Mouse (Mus musculus) retina, postnatal 1 day (tissue): Measurements from ENCODE around the gene Dhx9.
"Not testable (repeated sequence)": the region's sequence is repeated elsewhere in the genome, so short reads cannot be mapped to it uniquely, and the experiment has no call there.

ENCODE experiments used
- DNase-seq: peaks from one replicate; pipeline ENCODE4 v3.0.0-alpha.2; 2012

The Dhx9 gene

DNA sequence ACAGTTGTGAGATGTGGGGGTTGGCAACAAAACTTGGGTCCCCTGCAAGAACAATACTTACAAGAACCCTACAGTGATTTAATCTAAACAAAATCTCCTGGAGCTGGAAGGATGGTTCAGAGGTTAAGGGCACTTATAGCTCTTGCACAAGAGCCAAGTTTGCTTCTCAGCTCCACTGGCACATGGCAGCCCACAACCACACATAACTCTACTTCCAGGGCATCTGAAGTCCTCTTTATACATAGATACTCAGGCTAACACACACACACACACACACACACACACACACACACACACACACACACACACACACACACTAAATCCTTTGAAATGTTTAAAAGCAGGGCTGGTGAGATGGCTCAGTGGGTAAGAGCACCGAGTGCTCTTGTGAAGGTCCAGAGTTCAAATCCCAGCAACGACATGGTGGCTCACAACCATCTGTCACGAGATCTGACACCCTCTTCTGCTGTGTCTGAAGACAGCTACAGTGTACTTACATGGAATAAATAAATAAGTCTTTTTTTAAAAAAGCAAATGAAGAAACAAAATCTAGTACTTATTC, 71.1 kb downstream of the Dhx9 start:
- DNase-seq: not testable (repeated sequence)

DNA sequence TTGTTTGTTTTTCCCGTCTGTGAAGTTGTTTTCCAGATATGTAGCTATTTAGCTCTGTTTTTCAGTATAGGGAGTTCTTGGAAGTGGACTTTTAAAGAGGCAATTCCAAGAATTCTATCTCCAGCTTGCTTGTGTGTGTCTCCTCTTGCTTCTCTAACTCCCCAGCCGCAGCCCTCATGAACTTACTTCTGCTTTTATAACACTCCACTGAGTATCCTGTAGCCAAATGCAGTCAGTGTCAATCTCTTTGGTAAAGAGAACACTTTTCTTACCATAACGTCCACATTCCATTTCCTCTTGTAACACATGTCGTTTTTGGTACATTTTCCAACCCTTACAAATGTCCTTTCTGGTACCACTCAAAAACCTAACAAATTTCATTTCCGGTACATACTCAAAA, 71.7 kb downstream of the Dhx9 start:
- DNase-seq: not testable (repeated sequence)

DNA sequence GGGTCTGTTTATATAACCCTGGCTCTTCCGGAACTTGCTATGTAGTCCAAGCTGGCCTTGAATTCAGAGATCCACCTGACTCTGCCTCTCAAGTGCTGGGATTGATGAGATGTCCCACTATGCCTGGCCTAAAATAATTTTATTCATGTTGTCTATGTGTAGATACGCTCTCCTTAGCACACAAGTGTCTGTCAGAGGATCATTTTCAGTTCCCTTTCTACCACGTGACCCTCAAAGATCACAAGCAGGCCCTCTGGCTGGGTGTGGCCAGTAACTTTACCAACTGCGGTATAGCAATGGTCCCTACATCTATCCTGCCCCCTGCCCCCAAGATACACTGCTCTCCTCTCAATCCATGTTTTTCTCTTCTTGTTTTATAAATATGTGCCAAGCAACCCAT, 72.5 kb downstream of the Dhx9 start:
- no peak for DNase-seq

DNA sequence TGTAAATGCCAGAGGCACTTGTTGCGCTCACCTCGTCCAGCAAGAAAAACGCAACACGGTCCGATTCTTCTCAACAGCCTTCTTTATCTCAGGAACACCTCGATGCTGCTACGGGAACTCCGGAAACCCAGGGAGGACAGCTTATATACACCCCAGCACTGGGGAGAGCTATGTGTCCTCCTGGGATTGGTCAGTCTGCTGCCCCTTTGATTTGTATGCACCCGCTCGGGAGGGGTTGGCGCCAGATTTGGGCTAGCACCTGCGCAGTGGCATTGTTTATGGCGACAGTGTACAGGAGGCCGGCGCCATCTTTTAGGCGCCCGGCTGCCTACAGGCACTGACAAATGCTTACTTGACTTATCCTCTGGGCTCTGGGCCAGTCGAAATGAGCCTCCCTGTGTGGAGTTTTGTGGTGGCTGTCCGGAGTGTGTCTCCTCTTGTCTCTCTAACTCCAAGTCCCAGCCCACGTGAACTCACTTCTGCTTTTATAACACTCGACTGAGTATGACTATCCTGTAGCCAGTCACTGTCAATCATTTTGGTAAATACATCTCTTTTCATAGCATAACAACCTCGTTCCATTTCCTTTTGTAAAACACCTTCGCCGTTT, 73.2 kb downstream of the Dhx9 start:
- DNase-seq: not testable (repeated sequence)

DNA sequence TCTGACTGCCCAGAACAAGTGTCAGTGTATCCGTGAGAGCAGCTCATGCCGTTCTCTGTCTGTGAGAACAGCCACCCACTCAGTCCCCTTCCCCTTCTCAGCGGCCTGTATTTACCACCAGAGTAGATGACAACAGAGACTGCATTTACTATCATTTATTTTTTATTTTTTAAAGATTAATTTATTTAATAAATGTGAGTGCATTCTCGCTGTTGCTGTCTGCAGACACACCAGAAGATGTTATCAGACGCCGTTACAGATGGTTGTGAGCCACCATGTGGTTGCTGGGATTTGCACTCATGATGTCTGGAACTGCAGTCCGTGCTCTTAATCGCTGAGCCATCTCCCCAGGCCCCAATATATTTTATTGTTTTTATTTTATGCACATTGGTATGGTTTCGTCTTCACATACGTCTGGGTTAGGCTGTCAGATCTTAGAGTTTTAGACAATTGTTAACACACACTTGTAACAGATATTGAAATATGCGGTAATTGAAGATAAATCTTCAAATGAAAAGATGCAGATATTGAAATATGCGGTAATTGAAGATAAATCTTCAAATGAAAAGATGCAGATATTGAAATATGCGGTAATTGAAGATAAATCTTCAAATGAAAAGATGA, 74.0 kb downstream of the Dhx9 start:
- not testable (repeated sequence) for DNase-seq

DNA sequence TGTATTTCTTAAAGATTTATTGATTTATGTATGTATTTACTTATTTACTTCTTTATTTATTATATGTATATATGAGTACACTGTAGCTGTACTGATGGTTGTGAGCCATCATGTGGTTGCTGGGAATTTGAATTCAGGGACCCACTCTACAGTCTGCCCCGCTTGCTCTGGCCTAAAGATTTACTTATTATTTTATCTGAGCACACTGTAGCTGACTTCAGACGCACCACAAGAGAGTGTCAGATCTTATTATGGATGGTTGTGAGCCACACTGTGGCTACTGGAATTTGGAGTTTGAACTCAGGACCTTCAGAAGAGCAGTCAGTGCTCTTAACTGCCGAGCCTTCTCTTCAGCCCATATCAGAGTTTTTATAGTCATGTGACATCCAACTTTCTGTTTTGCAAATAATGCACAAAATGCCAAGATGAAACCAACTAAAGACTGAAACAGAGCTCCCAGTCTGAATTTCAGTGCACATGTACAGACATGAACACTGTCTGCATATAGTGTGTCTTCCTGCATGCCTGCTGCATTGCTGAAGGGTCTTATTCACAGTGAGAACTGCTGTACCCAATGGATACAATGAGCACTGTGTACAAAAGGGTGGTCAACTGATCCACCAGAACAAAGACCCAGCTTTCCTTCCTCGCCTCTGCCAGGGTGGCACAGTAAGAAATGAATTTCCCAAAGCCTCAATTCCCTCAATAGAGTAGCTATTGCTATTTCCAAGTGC, 74.6 kb downstream of the Dhx9 start:
- not testable (repeated sequence) for DNase-seq

DNA sequence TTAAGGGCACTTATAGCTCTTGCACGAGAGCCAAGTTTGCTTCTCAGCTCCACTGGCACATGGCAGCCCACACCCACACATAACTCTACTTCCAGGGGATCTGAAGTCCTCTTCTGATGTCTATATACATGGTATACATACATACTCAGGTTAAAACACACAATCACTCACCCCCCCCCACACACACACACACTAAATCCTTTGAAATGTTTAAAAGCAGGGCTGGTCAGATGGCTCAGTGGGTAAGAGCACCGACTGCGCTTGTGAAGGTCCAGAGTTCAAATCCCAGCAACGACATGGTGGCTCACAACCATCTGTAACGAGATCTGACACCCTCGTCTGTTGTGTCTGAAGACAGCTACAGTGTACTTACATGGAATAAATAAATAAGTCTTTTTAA, 75.7 kb downstream of the Dhx9 start:
- DNase-seq: no peak

DNA sequence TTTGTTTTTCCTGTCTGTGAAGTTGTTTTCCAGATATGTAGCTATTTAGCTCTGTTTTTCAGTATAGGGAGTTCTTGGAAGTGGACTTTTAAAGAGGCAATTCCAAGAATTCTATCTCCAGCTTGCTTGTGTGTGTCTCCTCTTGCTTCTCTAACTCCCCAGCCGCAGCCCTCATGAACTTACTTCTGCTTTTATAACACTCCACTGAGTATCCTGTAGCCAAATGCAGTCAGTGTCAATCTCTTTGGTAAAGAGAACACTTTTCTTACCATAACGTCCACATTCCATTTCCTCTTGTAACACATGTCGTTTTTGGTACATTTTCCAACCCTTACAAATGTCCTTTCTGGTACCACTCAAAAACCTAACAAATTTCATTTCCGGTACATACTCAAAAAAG, 76.5 kb downstream of the Dhx9 start:
- DNase-seq: not testable (repeated sequence)

DNA sequence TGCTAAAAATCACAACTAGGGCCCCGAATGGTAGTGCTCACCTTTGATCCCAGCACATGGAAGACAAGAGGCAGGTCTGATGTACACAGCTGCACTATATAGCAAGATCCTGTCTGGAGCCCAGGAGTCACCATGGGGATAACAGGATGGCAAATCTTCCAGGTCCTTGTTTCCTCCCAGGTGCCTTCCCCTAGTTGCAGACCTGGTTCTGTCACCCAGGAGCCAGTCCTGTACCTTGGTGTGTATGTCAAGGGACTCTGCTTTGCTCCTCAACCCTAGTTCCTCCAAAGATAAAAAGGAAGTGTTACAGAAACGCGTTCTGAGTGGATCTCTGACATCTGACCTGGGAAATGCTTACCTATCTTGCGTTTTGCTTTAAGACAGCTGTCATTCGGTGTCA, 79.2 kb downstream of the Dhx9 start:
- DNase-seq: not testable (repeated sequence)

DNA sequence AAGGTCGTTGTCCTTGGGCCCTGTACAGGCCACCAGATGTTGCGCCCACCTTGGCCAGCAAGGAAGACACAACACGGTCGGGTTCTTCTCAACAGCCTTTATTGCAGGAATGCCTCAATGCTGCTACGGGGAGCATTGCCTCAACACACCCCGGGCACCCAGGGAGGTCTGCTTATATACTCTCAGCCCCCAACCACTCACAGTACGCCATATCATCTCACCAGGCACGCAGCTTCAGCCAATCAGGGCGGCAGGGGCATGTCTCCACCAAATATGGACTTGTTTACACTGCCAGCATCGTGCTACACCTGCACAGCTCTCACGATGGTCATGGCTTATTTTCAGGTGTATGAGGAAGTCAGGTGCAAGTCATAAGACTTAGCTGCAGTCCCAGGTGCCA, 79.8 kb downstream of the Dhx9 start:
- not testable (repeated sequence) for DNase-seq
